11 mouse cellular contexts compared by ENCODE assay signal in the genomic region with DNA sequence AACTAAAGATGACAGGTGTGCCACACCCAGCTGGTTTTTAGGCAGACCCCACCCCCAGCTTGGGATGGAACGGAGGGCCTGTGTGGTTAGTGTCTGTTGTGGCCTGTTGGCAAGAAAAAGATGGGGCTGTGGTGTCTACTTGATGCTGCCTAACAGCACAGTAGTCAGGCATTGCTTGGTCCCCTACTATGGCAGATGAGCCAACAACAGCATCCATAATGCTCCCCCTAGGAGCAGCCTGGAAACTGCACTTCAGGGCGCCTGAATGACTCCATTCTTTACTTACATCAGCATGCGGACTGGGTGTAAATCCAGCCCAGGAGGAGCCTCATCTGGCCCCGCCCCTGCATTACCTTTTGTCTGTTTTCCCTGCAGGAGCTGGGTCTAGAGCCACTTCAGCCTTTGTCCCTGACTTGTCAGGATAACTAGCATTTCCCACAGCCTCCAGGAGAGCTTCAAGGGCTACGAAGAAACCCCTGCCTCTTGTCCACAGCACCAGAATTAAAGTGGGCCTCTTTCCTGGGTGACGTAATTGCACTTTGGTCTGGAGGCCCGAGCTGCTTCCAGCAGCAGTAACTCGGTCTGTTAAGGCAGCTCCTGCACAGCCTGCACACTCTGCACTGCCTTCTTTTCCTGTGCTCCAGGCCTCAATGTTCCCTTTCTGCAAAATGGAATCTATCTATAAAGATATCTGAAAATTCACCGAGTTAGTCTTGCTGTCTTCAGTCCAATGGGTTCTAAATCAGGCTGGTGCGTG.
DNase-seq lines count a peak whose midpoint lies in the region; ATAC-seq and TF ChIP-seq lines count a peak whose summit lies in the region.
"Had no signal": no experiment of that assay in that cellular context is flagged by ENCODE, and none has a peak within 500 bp of the region (broad histone marks: within the 10 kb centered on the region; RNA-seq: fewer than 3 reads in every experiment).

No protein-coding gene starts in this region.

- TF ChIP-seq CTCF in E14TG2a.4 (conservative IDR thresholded peaks at IDR 0.05; ENCODE audit: low read length) = peak; percentile 28
- TF ChIP-seq CTCF in heart, adult 2 months (IDR thresholded peaks at IDR 0.05) = no peak

- no peak for TF ChIP-seq EP300 in heart, adult 2 months (IDR thresholded peaks at IDR 0.05; ENCODE audit: insufficient read depth, low read depth, low read length)

- H3K9ac ChIP-seq in hindbrain, embryonic 14.5 days = no peak overlapping the region
- no peak overlapping the region for H3K9ac ChIP-seq in neural tube, embryonic 12.5 days
- H3K9ac ChIP-seq in heart, adult 2 months (ENCODE audit: low read depth, low read length) = no peak overlapping the region
- H3K9ac ChIP-seq: embryonic facial prominence, embryonic 13.5 days; limb, embryonic 15.5 days had no signal

- 0 out of 2 replicates have a peak, but pooled peaks have one; percentile 21 for ATAC-seq in hindbrain, embryonic 14.5 days (ENCODE audit: low FRiP score)
- peak; percentile 59 for ATAC-seq in neural tube, embryonic 12.5 days (ENCODE audit: low FRiP score, low read depth)

- peak overlapping the region; percentile 35; the same call in 1 of the 2 replicates for H3K4me3 ChIP-seq in E14TG2a.4 (replicated peaks; ENCODE audit: low read length)
- H3K4me3 ChIP-seq in hindbrain, embryonic 14.5 days (replicated peaks; ENCODE audit: low read length) = no peak overlapping the region
- H3K4me3 ChIP-seq in neural tube, embryonic 12.5 days = no peak overlapping the region
- H3K4me3 ChIP-seq in heart, adult 2 months = no peak overlapping the region
- H3K4me3 ChIP-seq: embryonic facial prominence, embryonic 13.5 days; limb, embryonic 15.5 days had no signal

- TF ChIP-seq POLR2A in heart, adult 2 months (IDR thresholded peaks at IDR 0.05; ENCODE audit: insufficient read depth, low read depth, low read length) = no peak

- intact Hi-C loops in heart, adult 2 months (cut with DNase I) = loop anchor here (5.0 kb wide), 1 partner anchor 713 kb away; no protein-coding TSS in a partner anchor

- 15% methylated on average over 10 of the region's 10 CpGs for WGBS in hindbrain, embryonic 14.5 days
- 22% methylated on average over 10 of the region's 10 CpGs for WGBS in neural tube, embryonic 12.5 days
- 68% methylated on average over 10 of the region's 10 CpGs for WGBS in heart, adult 2 months

- no peaks in the 10 kb centered on the region for H3K27me3 ChIP-seq in E14TG2a.4 (ENCODE audit: insufficient read depth, low read length)
- no peaks in the 10 kb centered on the region for H3K27me3 ChIP-seq in hindbrain, embryonic 14.5 days (ENCODE audit: control insufficient read depth, insufficient read depth, low read length)
- H3K27me3 ChIP-seq in neural tube, embryonic 12.5 days (replicated peaks) = no peaks in the 10 kb centered on the region
- no peaks in the 10 kb centered on the region for H3K27me3 ChIP-seq in heart, adult 2 months (ENCODE audit: control insufficient read depth, insufficient read depth, low read length)

- no peaks in the 10 kb centered on the region for H3K79me2 ChIP-seq in heart, adult 2 months (replicated peaks; ENCODE audit: control insufficient read depth, insufficient read depth, low read length)

- H3K4me2 ChIP-seq in hindbrain, embryonic 14.5 days (replicated peaks) = no peak overlapping the region
- no peak overlapping the region for H3K4me2 ChIP-seq in neural tube, embryonic 12.5 days (replicated peaks)
- H3K4me2 ChIP-seq: embryonic facial prominence, embryonic 13.5 days; limb, embryonic 15.5 days had no signal

- no peaks in the 10 kb centered on the region for H3K9me3 ChIP-seq in E14TG2a.4 (ENCODE audit: low read length)
- H3K9me3 ChIP-seq in hindbrain, embryonic 14.5 days (ENCODE audit: control insufficient read depth, low read length) = no peaks in the 10 kb centered on the region
- no peaks in the 10 kb centered on the region for H3K9me3 ChIP-seq in neural tube, embryonic 12.5 days
- H3K9me3 ChIP-seq: embryonic facial prominence, embryonic 13.5 days; limb, embryonic 15.5 days had no signal

- H3K4me1 ChIP-seq in E14TG2a.4 (replicated peaks; ENCODE audit: low read depth, low read length) = peaks cover 79% of the 10 kb centered on the region
- peaks cover 6% of the 10 kb centered on the region for H3K4me1 ChIP-seq in hindbrain, embryonic 14.5 days (replicated peaks; ENCODE audit: control insufficient read depth, insufficient read depth, low read length)
- H3K4me1 ChIP-seq in neural tube, embryonic 12.5 days = peaks cover 21% of the 10 kb centered on the region
- H3K4me1 ChIP-seq in heart, adult 2 months (ENCODE audit: control insufficient read depth, insufficient read depth, low read length) = peaks cover 2% of the 10 kb centered on the region
- H3K4me1 ChIP-seq: embryonic facial prominence, embryonic 13.5 days had no signal

- H3K27ac ChIP-seq in hindbrain, embryonic 14.5 days = no peak overlapping the region
- no peak overlapping the region for H3K27ac ChIP-seq in neural tube, embryonic 12.5 days
- no peak overlapping the region for H3K27ac ChIP-seq in heart, adult 2 months
- H3K27ac ChIP-seq: embryonic facial prominence, embryonic 13.5 days; limb, embryonic 15.5 days had no signal

- peaks cover 22% of the 10 kb centered on the region for H3K36me3 ChIP-seq in E14TG2a.4 (ENCODE audit: insufficient read depth, low read length)
- no peaks in the 10 kb centered on the region for H3K36me3 ChIP-seq in hindbrain, embryonic 14.5 days (replicated peaks; ENCODE audit: control insufficient read depth, insufficient read depth)
- H3K36me3 ChIP-seq in neural tube, embryonic 12.5 days = no peaks in the 10 kb centered on the region
- H3K36me3 ChIP-seq in heart, adult 2 months (ENCODE audit: control insufficient read depth, insufficient read depth, low read length) = no peaks in the 10 kb centered on the region
- H3K36me3 ChIP-seq: embryonic facial prominence, embryonic 13.5 days; limb, embryonic 15.5 days had no signal

- DNase-seq in WW6 (ENCODE audit: low read depth, low spot score) = peak; percentile 85
- DNase-seq in hindbrain, embryonic 14.5 days (ENCODE audit: low spot score) = no peak
- DNase-seq in heart, postnatal 4 days = no peak
- no peak for DNase-seq in heart, adult 2 months
- no peak for DNase-seq in layer of hippocampus, postnatal 14 days (ENCODE audit: low spot score in 2 of 2)
- no peak for DNase-seq in kidney, adult 8-10 months
- DNase-seq: adrenal gland, postnatal 25 days had no signal
